Mouse (Mus musculus) heart, embryonic 13.5 days (tissue): Measurements from ENCODE around the gene Urgcp. TPM values are rescaled to one million over a fixed set of nuclear protein-coding genes. Genes with fewer than 3 reads are reported as not detected.

Experiments used
- ATAC-seq: fragments of 200-750 bp; cut with Nextera tagmentation; 2 replicates; pipeline ENCODE4 v1.8.0; 2017; ENCODE audit warnings: moderate TSS enrichment; ENCODE audit not compliant: insufficient number of reproducible peaks, low FRiP score, low TSS enrichment; ENCODE audit errors: extremely low read depth
- H3K27ac ChIP-seq: fragments of 300-500 bp; sonication (generic); replicated peaks from 2 replicates; pipeline ENCODE4 v1.5.1; 2015; ENCODE audit warnings: moderate library complexity, mild to moderate bottlenecking, inconsistent platforms
- H3K27me3 ChIP-seq: fragments of 300-500 bp; sonication (generic); replicated peaks from 2 replicates; pipeline ENCODE4 v1.6.1; 2015; ENCODE audit warnings: mild to moderate bottlenecking, inconsistent platforms
- H3K36me3 ChIP-seq: fragments of 300-500 bp; sonication (generic); 2 replicates; pipeline ENCODE4 v1.6.1; 2015; ENCODE audit warnings: mild to moderate bottlenecking, inconsistent platforms
- H3K4me1 ChIP-seq: fragments of 300-500 bp; sonication (generic); 2 replicates; pipeline ENCODE4 v1.6.1; 2015; ENCODE audit warnings: inconsistent platforms
- H3K4me2 ChIP-seq: fragments of 300-500 bp; sonication (generic); 2 replicates; pipeline ENCODE4 v1.6.1; 2015; ENCODE audit warnings: inconsistent platforms, mild to moderate bottlenecking, moderate library complexity
- H3K4me3 ChIP-seq: fragments of 300-500 bp; sonication (generic); 2 replicates; pipeline ENCODE4 v1.5.1; 2015; ENCODE audit warnings: moderate library complexity, mild to moderate bottlenecking, inconsistent platforms
- H3K9ac ChIP-seq: fragments of 300-500 bp; sonication (generic); 2 replicates; pipeline ENCODE4 v1.6.1; 2015; ENCODE audit warnings: inconsistent platforms, mild to moderate bottlenecking, moderate library complexity
- H3K9me3 ChIP-seq: fragments of 300-500 bp; sonication (generic); 2 replicates; pipeline ENCODE4 v1.6.1; 2016; ENCODE audit warnings: inconsistent platforms
- WGBS: fragments of 180-500 bp; shearing (Covaris S2); methylation state at CpG from one replicate; pipeline ENCODE4 v1.1.7; 2015; ENCODE audit warnings: mixed read lengths; 5-methylcytosine and 5-hydroxymethylcytosine counted together
- polyA plus RNA-seq: library from polyadenylated mRNA; unstranded; fragments of >200 nt; fragmentation: Nextera tagmentation; extraction: Ambion mirVana; gene quantifications from 2 replicates; pipeline ENCODE4 v1.2.1, GENCODE M21; 2015

Gene Urgcp
- polyA plus RNA-seq, 1 experiment from 2014 or later, result 26.6 TPM

DNA sequence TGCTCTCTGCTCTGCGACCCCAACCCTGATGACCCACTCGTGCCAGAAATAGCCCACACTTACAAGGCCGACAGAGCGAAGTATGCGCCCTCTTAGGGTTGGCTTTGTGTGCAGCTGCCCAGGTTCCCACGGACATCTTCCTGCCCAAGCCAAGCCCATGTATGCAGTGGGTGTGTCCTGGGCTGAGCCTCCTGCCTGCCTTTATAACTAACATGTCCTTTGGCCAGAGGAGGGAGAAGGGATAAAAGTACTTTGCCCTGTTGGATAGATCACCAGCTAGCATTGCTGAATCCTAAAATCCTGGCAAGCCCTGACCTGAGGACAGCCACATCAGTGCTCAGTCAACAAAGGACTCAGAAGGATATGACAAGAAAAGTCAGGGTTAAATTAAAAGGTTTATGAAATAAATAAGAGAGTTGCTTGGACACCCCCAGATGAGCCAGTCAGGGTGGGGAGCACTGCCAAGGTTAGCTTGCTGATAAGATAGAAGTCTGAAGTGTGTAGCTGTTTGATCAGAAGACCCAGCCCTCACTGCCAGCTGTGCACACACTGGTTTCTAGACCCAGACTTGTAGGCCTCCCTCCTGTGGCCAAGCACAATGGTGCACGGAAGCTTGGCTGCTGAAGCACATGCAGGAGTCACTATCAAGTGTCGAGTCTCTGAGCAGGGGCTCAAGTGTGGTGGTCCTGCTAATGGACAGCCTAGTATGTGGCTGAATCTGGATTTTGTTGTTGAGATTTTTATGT, 20.2 kb upstream of the Urgcp start:
- 40% methylated on average over 8 of the region's 8 CpGs for WGBS
- Histone ChIP-seq H3K27me3 (no peaks in the 10 kb centered on the region), H3K4me3 (no peak overlapping the region), H3K9ac (0 out of 2 replicates have a peak overlapping the region, but pooled peaks have one; percentile 2), H3K4me1 (peaks cover 13% of the 10 kb centered on the region; the same call in 1 of the 2 replicates), H3K9me3 (no peaks in the 10 kb centered on the region), H3K36me3 (peaks cover 19% of the 10 kb centered on the region), H3K27ac (no peak overlapping the region), H3K4me2 (no peak overlapping the region)
- no peak for ATAC-seq

DNA sequence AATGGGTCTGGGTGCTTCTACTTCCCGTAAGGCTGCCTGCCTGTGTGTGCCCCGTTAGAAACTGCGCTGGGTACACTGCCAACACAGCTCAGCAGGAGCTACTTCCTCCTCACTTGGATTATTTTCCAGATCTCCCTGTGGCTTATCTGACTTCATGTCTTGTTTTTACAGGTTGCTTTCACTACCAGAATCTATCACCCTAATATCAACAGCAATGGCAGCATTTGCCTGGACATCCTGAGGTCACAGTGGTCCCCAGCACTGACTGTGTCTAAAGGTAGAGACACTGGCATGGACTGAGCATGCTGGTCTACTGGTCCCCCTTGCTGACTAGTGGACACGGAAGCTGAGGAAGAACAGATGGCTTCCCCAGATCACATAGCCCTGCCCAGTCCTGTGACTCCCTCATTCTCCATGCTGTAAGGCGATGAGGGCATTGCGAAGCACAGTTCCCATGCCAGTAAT, 17.9 kb upstream of the Urgcp start:
- no peak overlapping the region for H3K4me3 ChIP-seq
- H3K9me3 ChIP-seq, result no peaks in the 10 kb centered on the region
- peaks cover 9% of the 10 kb centered on the region; the same call in 1 of the 2 replicates for H3K4me1 ChIP-seq
- WGBS, result 74% methylated on average over 6 of the region's 6 CpGs
- no peak overlapping the region for H3K9ac ChIP-seq
- H3K36me3 ChIP-seq, result peaks cover 19% of the 10 kb centered on the region
- H3K27me3 ChIP-seq, result no peaks in the 10 kb centered on the region
- no peak overlapping the region for H3K27ac ChIP-seq
- no peak for ATAC-seq
- no peak overlapping the region for H3K4me2 ChIP-seq

DNA sequence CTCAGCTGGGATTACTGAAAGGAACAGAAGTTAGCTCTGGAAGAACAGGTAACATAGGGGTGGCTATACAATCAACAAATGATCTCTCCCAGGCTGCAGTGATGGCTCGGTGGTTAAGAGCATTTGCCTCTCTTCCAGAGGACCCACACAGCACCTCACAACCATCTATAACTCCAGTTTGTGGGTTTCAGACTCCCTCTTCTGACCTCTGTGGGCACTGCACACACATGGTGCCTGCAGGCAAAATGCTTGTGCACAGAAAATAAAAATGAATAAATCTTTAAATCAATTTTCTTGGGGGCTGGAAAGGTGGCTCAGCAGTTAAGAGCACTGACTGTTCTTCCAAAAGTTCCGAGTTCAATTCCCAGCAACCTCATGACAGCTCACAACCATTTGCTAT, 16.3 kb upstream of the Urgcp start:
- no peak overlapping the region for H3K9ac ChIP-seq
- WGBS, result 62% methylated on average over 2 of the region's 2 CpGs

DNA sequence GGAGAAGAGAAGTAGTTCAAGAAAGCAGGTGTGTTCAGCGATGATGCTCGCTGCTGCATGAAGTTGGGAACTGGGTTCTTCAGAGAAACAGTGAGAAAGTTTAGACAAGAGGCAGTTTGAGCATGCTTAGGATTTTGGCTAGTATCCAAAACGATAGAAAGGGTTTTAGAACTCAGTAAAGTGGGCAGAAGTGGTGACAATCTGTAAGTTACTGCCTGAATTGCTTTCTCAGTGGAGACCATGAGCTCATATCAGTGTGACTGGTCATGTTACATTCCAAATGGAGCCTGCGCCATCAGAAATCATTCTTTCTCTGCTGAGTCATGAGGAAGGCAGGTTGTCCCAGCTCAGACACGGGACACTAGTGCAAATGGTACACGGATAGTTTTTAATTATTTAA, 3.8 kb upstream of the Urgcp start:
- H3K36me3 ChIP-seq, result peaks cover 39% of the 10 kb centered on the region
- no peaks in the 10 kb centered on the region for H3K9me3 ChIP-seq
- H3K4me3 ChIP-seq, result no peak overlapping the region
- H3K27ac ChIP-seq, result no peak overlapping the region
- H3K27me3 ChIP-seq, result no peaks in the 10 kb centered on the region
- H3K9ac ChIP-seq, result no peak overlapping the region
- no peak overlapping the region for H3K4me2 ChIP-seq
- peaks cover 14% of the 10 kb centered on the region for H3K4me1 ChIP-seq
- 75% methylated on average over 6 of the region's 6 CpGs for WGBS
- ATAC-seq, result no peak

More for the DNA sequence above, 16.3 kb upstream of the Urgcp start:
- ATAC-seq, result no peak
- Histone ChIP-seq H3K4me1 (peaks cover 9% of the 10 kb centered on the region; the same call in 1 of the 2 replicates), H3K27me3 (no peaks in the 10 kb centered on the region), H3K36me3 (peaks cover 14% of the 10 kb centered on the region), H3K9me3 (no peaks in the 10 kb centered on the region), H3K27ac (no peak overlapping the region), H3K4me3 (no peak overlapping the region), H3K4me2 (no peak overlapping the region)

- H3K9me3 ChIP-seq, result no peaks in the 10 kb centered on the region
- H3K4me3 ChIP-seq, result peak overlapping the region; percentile 77
- peak overlapping the region; percentile 97 for H3K27ac ChIP-seq
- WGBS, result 16% methylated on average over 6 of the region's 6 CpGs
- H3K27me3 ChIP-seq, result no peaks in the 10 kb centered on the region
- no peak for ATAC-seq
- H3K4me1 ChIP-seq, result peaks cover 23% of the 10 kb centered on the region
- H3K9ac ChIP-seq, result peak overlapping the region; percentile 94
- H3K4me2 ChIP-seq, result peak overlapping the region; percentile 85
- H3K36me3 ChIP-seq, result peaks cover 12% of the 10 kb centered on the region
These were observed 432 bp upstream of the Urgcp start for GRCm38 (mm10) chr11:5762633-5762982.

DNA sequence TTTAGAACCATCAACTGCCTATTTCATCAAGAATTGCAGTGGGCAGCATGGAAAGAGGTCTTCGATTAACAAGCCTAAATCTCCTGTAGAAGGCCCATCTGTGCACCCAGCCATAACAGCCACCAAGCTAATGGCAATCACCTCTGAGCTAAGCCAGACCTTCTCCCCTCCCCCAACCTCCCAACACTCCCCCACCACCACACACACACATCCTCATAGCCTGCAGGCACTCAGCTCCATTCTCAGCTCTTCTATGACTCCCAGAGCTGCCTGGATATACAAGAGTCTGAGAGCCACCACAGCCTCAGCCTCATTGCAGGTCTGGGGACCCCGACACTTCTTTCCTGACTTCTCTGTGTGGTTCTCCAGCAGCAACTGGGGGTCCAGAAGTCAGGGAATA, 8.4 kb downstream of the Urgcp start:
- no peak for ATAC-seq
- WGBS, result 82% methylated on average over 2 of the region's 2 CpGs
- H3K36me3 ChIP-seq, result peaks cover 42% of the 10 kb centered on the region

DNA sequence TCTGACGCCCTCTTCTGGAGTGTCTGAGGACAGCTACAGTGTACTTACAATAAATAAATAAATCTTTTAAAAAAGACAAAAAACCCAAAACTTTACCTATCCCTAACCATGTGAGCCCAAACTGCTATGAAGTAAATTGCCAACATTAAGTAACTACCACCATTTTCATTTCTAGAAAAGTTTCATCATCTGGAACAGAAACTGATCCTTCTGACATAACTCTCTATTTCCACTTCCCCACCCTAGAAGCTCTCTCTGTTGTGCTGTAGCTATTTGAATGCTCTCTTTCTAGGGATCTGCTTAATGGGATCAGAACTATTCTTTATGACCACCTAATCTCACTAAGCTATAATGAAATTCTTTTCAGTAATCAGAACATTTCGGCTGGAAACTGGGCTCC, 17.2 kb downstream of the Urgcp start:
- no peak for ATAC-seq
- WGBS, result 66% methylated on average over 2 of the region's 2 CpGs

More for the DNA sequence above, 8.4 kb downstream of the Urgcp start:
- Histone ChIP-seq H3K27me3 (no peaks in the 10 kb centered on the region), H3K4me1 (0 out of 2 replicates have a peak, but pooled peaks cover 3% of the 10 kb centered on the region), H3K4me3 (no peak overlapping the region), H3K27ac (no peak overlapping the region), H3K9ac (no peak overlapping the region), H3K4me2 (no peak overlapping the region), H3K9me3 (peaks cover 18% of the 10 kb centered on the region)

GRCm38 (mm10) chr11:5742106-5742505, 20.1 kb downstream of the Urgcp start:
- Histone ChIP-seq H3K27ac (no peak overlapping the region), H3K4me2 (peak overlapping the region; percentile 88; the same call in 1 of the 2 replicates), H3K36me3 (no peaks in the 10 kb centered on the region), H3K9ac (no peak overlapping the region), H3K9me3 (0 out of 2 replicates have a peak, but pooled peaks cover 3% of the 10 kb centered on the region), H3K4me3 (no peak overlapping the region), H3K4me1 (peaks cover 37% of the 10 kb centered on the region), H3K27me3 (no peaks in the 10 kb centered on the region)
- WGBS, result 67% methylated on average over 7 of the region's 7 CpGs
- no peak for ATAC-seq

More for the DNA sequence above, 17.2 kb downstream of the Urgcp start:
- 0 out of 2 replicates have a peak, but pooled peaks cover 3% of the 10 kb centered on the region for H3K9me3 ChIP-seq
- H3K36me3 ChIP-seq, result 0 out of 2 replicates have a peak, but pooled peaks cover 3% of the 10 kb centered on the region
- peaks cover 13% of the 10 kb centered on the region for H3K4me1 ChIP-seq
- H3K4me2 ChIP-seq, result no peak overlapping the region
- H3K27me3 ChIP-seq, result no peaks in the 10 kb centered on the region
- H3K9ac ChIP-seq, result no peak overlapping the region
- no peak overlapping the region for H3K27ac ChIP-seq
- no peak overlapping the region for H3K4me3 ChIP-seq

DNA sequence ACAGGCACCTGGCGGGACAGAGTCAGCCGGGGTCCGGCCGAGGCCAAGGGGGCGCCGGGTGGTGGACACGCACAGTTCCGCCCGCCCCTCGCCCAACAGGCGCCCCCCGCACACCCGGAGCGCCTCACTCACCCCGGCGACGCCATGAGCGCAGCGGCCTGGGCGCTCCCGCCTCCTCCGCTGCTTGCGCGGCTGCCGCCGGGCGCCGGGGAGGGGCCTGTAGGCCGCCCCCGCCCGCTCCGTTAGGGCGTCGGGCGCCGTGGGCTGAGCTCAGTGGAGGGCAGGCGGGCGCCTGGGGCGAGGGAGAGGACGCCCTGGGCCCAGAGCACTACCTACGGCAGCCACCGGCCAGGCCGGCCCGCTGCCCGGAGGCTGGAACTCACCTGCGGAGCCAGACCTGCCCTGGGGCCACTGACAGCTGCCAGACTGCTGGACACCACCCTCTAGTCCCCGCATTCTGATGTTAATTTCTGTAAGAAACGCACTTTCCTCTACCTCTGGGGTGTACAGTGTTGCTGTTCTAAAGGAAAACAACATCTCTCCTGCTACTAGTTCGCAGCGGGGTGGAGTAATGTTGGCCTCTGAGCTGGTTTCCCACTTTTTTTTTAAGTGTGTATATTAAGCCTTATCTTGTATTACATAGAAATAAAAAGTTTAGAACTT, 21.1 kb downstream of the Urgcp start:
- ATAC-seq, result peak; percentile 90
- Histone ChIP-seq H3K9ac (peak overlapping the region; percentile 99), H3K4me3 (peak overlapping the region; percentile 97), H3K36me3 (no peaks in the 10 kb centered on the region), H3K4me2 (peak overlapping the region; percentile 88), H3K27ac (peak overlapping the region; percentile 97), H3K9me3 (no peaks in the 10 kb centered on the region), H3K27me3 (no peaks in the 10 kb centered on the region), H3K4me1 (peaks cover 40% of the 10 kb centered on the region)
- under 1% methylated on average over 43 of the region's 50 CpGs for WGBS

DNA sequence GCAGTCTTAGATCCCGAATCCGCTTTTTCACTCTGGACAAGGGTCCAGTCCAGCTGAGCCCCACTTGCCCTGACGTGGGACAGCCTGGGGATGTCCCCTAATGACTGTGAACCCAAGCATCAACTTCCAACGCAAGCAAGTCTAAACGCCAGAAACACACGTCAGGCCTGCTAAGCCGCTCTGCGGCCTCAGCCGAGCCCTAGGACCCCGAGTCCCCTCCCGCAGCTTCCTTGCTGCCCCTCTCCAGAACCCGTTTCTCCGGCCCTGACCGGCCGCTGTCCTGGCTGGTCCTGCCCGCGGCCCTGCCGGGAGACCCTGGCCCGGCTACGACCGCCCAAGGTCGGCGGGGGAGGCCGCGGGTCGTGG, 21.6 kb downstream of the Urgcp start:
- Histone ChIP-seq H3K9me3 (no peaks in the 10 kb centered on the region), H3K9ac (peak overlapping the region; percentile 99), H3K27ac (peak overlapping the region; percentile 97), H3K27me3 (no peaks in the 10 kb centered on the region), H3K4me1 (peaks cover 41% of the 10 kb centered on the region), H3K4me2 (peak overlapping the region; percentile 88), H3K4me3 (peak overlapping the region; percentile 97), H3K36me3 (no peaks in the 10 kb centered on the region)
- peak; percentile 41; the same call in 1 of the 2 replicates for ATAC-seq
- WGBS, result under 1% methylated on average over 26 of the region's 26 CpGs

- peaks cover 48% of the 10 kb centered on the region for H3K4me1 ChIP-seq
- H3K9me3 ChIP-seq, result no peaks in the 10 kb centered on the region
- no peak for ATAC-seq
- peak overlapping the region; percentile 99 for H3K9ac ChIP-seq
- peak overlapping the region; percentile 88 for H3K4me2 ChIP-seq
- H3K4me3 ChIP-seq, result peak overlapping the region; percentile 97
- 0 out of 2 replicates have a peak, but pooled peaks cover 1% of the 10 kb centered on the region for H3K36me3 ChIP-seq
- WGBS, result 49% methylated on average over 3 of the region's 3 CpGs
- H3K27ac ChIP-seq, result peak overlapping the region; percentile 97
- no peaks in the 10 kb centered on the region for H3K27me3 ChIP-seq
These were observed 22.3 kb downstream of the Urgcp start for GRCm38 (mm10) chr11:5739846-5740245.
